Comparison of ENCODE assay signal across 8 mouse cellular contexts in the genomic region with DNA sequence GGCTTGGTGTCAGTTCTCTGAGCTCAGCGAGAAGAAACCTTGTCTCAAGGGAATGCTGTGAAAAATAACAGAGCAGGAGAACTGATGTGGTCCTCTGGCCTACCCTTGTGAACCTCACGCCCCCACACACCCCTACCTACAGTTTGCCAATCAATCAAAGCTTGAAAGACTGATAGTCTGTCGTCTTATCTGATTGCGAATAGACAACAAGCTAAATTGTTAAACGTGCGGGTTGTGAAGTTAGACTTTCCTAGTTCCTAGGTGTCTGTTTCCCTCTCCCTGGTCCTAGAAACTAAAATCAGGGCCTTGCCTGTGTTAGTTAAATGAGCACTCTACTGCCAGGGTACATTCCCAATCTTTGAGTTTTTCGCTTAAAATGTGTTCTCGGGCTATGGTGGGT. TPM values are rescaled to one million over a fixed set of nuclear protein-coding genes. Genes with fewer than 3 reads are reported as not detected.
DNase-seq lines count a peak whose midpoint lies in the region; ATAC-seq lines count a peak whose summit lies in the region.

No protein-coding gene starts in this region.

- peaks cover 2% of the 10 kb centered on the region; the same call in 1 of the 2 replicates for H3K9me3 ChIP-seq in erythroblast, embryonic 14.5 days (ENCODE audit: control insufficient read depth, low read length)
- H3K9me3 ChIP-seq in forebrain, embryonic 12.5 days: no peaks in the 10 kb centered on the region
- no peaks in the 10 kb centered on the region for H3K9me3 ChIP-seq in liver, embryonic 12.5 days (replicated peaks)

- DNase-seq in 3T3-L1 (ENCODE audit: low read depth, low spot score): peak; percentile 30
- DNase-seq in adrenal gland, postnatal 4 days (ENCODE audit: low spot score in 2 of 2): no peak
- no peak for DNase-seq in adrenal gland, postnatal 25 days
- DNase-seq in thymus, postnatal 36 days: no peak

- 77% methylated on average over 8 of the region's 8 CpGs for WGBS in forebrain, embryonic 12.5 days
- WGBS in liver, embryonic 12.5 days (ENCODE audit: insufficient replicate concordance): 44% methylated on average over 8 of the region's 8 CpGs

- peak overlapping the region; percentile 79 for H3K4me3 ChIP-seq in erythroblast, embryonic 14.5 days (replicated peaks)
- peak overlapping the region; percentile 91 for H3K4me3 ChIP-seq in forebrain, embryonic 12.5 days (replicated peaks)
- H3K4me3 ChIP-seq in liver, embryonic 12.5 days: peak overlapping the region; percentile 93

- peaks cover 29% of the 10 kb centered on the region for H3K4me1 ChIP-seq in erythroblast, embryonic 14.5 days (ENCODE audit: control insufficient read depth)
- peaks cover 15% of the 10 kb centered on the region for H3K4me1 ChIP-seq in forebrain, embryonic 12.5 days
- H3K4me1 ChIP-seq in liver, embryonic 12.5 days: peaks cover 15% of the 10 kb centered on the region

- peaks cover 9% of the 10 kb centered on the region for H3K27me3 ChIP-seq in erythroblast, embryonic 14.5 days (ENCODE audit: control insufficient read depth)
- peaks cover 4% of the 10 kb centered on the region; the same call in 1 of the 2 replicates for H3K27me3 ChIP-seq in forebrain, embryonic 12.5 days
- H3K27me3 ChIP-seq in liver, embryonic 12.5 days (replicated peaks): peaks cover 10% of the 10 kb centered on the region; the same call in 1 of the 2 replicates

- H3K4me2 ChIP-seq in forebrain, embryonic 12.5 days: peak overlapping the region; percentile 75
- H3K4me2 ChIP-seq in liver, embryonic 12.5 days: peak overlapping the region; percentile 93

- H3K9ac ChIP-seq in forebrain, embryonic 12.5 days: peak overlapping the region; percentile 87; the same call in 1 of the 2 replicates
- peak overlapping the region; percentile 95 for H3K9ac ChIP-seq in liver, embryonic 12.5 days

- H3K27ac ChIP-seq in forebrain, embryonic 12.5 days: no peak overlapping the region
- peak overlapping the region; percentile 83; the same call in 1 of the 2 replicates for H3K27ac ChIP-seq in liver, embryonic 12.5 days

- ATAC-seq in erythroblast, adult 5-6 weeks (replicated peaks; ENCODE audit: low FRiP score, poor library complexity, severe bottlenecking): no peak; the same call in 1 of the 2 replicates
- no peak for ATAC-seq in forebrain, embryonic 12.5 days (ENCODE audit: low FRiP score)
- ATAC-seq in liver, embryonic 12.5 days: no peak

- H3K36me3 ChIP-seq in erythroblast, embryonic 14.5 days (ENCODE audit: control insufficient read depth): peaks cover 15% of the 10 kb centered on the region
- peaks cover 4% of the 10 kb centered on the region for H3K36me3 ChIP-seq in forebrain, embryonic 12.5 days (replicated peaks)
- peaks cover 18% of the 10 kb centered on the region for H3K36me3 ChIP-seq in liver, embryonic 12.5 days

RNA-seq across cellular contexts. Expression of a gene that starts 0.6 kb away (rescaled TPM):
- polyA plus RNA-seq in erythroblast, embryonic 14.5 days (2012): 0.17 and 0.20 TPM in 2 replicates
- 17.1 and 27.7 TPM in 2 replicates for total RNA-seq in erythroblast, adult 5-6 weeks (2015; ENCODE audit: low replicate concordance)
- total RNA-seq in erythroblast, adult 5-6 weeks (2017; ENCODE audit: low replicate concordance): 27.0 and 27.5 TPM in 2 replicates
- polyA plus RNA-seq in forebrain, embryonic 12.5 days (2016; fragmentation: Nextera tagmentation; extraction: Ambion mirVana): 56.2 and 64.1 TPM in 2 replicates
- polyA plus RNA-seq in liver, embryonic 12.5 days (2016; fragmentation: Nextera tagmentation; extraction: Ambion mirVana): 17.8 and 18.1 TPM in 2 replicates
- 10 to 100 TPM; 44.8 to 46.0 TPM for total RNA-seq in adrenal gland, postnatal 4 days (2021)
- total RNA-seq in adrenal gland, postnatal 25 days (2021): 52.2 and 62.0 TPM in 2 replicates

RNA-seq across cellular contexts. Expression of a gene that starts 21.9 kb away (rescaled TPM):
- polyA plus RNA-seq in erythroblast, embryonic 14.5 days (2012): not detected in 2 replicates
- total RNA-seq in erythroblast, adult 5-6 weeks (2015; ENCODE audit: low replicate concordance): not detected in 2 replicates
- total RNA-seq in erythroblast, adult 5-6 weeks (2017; ENCODE audit: low replicate concordance): not detected in 2 replicates
- 0.37 and 1.3 TPM in 2 replicates for polyA plus RNA-seq in forebrain, embryonic 12.5 days (2016; fragmentation: Nextera tagmentation; extraction: Ambion mirVana)
- polyA plus RNA-seq in liver, embryonic 12.5 days (2016; fragmentation: Nextera tagmentation; extraction: Ambion mirVana): 0.85 and 1.0 TPM in 2 replicates
- total RNA-seq in adrenal gland, postnatal 4 days (2021): 1 to 10 TPM; 6.3 to 6.4 TPM
- 3.6 and 4.2 TPM in 2 replicates for total RNA-seq in adrenal gland, postnatal 25 days (2021)

RNA-seq across cellular contexts. Expression of a gene that starts 25.8 kb away (rescaled TPM):
- 0.02 and 0.07 TPM in 2 replicates for polyA plus RNA-seq in erythroblast, embryonic 14.5 days (2012)
- total RNA-seq in erythroblast, adult 5-6 weeks (2015; ENCODE audit: low replicate concordance): 2.1 and 8.1 TPM in 2 replicates
- total RNA-seq in erythroblast, adult 5-6 weeks (2017; ENCODE audit: low replicate concordance): 0.98 and 2.8 TPM in 2 replicates
- 6.1 and 6.4 TPM in 2 replicates for polyA plus RNA-seq in forebrain, embryonic 12.5 days (2016; fragmentation: Nextera tagmentation; extraction: Ambion mirVana)
- polyA plus RNA-seq in liver, embryonic 12.5 days (2016; fragmentation: Nextera tagmentation; extraction: Ambion mirVana): 2.7 and 3.1 TPM in 2 replicates
- total RNA-seq in adrenal gland, postnatal 4 days (2021): 10 to 100 TPM; 22.7 to 26.9 TPM
- 31.1 and 43.3 TPM in 2 replicates for total RNA-seq in adrenal gland, postnatal 25 days (2021)

RNA-seq across cellular contexts. Expression of a gene that starts 58.2 kb away (rescaled TPM):
- 0.16 and 0.30 TPM in 2 replicates for polyA plus RNA-seq in erythroblast, embryonic 14.5 days (2012)
- 10.4 and 19.4 TPM in 2 replicates for total RNA-seq in erythroblast, adult 5-6 weeks (2015; ENCODE audit: low replicate concordance)
- 6.7 and 9.2 TPM in 2 replicates for total RNA-seq in erythroblast, adult 5-6 weeks (2017; ENCODE audit: low replicate concordance)
- 68.0 and 68.6 TPM in 2 replicates for polyA plus RNA-seq in forebrain, embryonic 12.5 days (2016; fragmentation: Nextera tagmentation; extraction: Ambion mirVana)
- polyA plus RNA-seq in liver, embryonic 12.5 days (2016; fragmentation: Nextera tagmentation; extraction: Ambion mirVana): 56.9 and 59.3 TPM in 2 replicates
- total RNA-seq in adrenal gland, postnatal 4 days (2021): 100 to 1,000 TPM; 146 to 153 TPM
- 240 and 253 TPM in 2 replicates for total RNA-seq in adrenal gland, postnatal 25 days (2021)
